Mouse (Mus musculus) heart, postnatal 14 days (tissue): ENCODE results near the gene Gch1. TPM values are rescaled to one million over a fixed set of nuclear protein-coding genes. Genes with fewer than 3 reads are reported as not detected.

Experiments used
- DNase-seq, 2 experiments: peaks; one replicate each; pipeline ENCODE4 v3.0.0; 2021 to 2022
- intact Hi-C: fragments of 180-260 bp; cut with DNase I; formaldehyde crosslinking; loops from one replicate; pipeline ENCODE4 v1.15.1; 2025
- long read RNA-seq, 2 experiments: library from polyadenylated mRNA; stranded (forward); transcript quantifications; one replicate each; pipeline ENCODE4 v2.0.0; 2021
- total RNA-seq, 2 experiments: library from RNA; stranded (reverse); gene quantifications; 2 replicates each; pipeline ENCODE4 v1.2.3; 2021

The Gch1 gene
- total RNA-seq, result 1 to 10 TPM; 8.0 to 8.1 TPM
- long read RNA-seq, experiment 1, transcript Gch1-201 (6 exons, 2,775 nt), result major isoform, 25 of 25 reads
- long read RNA-seq, experiment 1, partial matches to known transcripts, result 0 of 25 reads
- long read RNA-seq, experiment 1, other reads (novel, unspliced or antisense), result 0 of 25 reads
- long read RNA-seq, experiment 2, transcript Gch1-201 (6 exons, 2,775 nt), result major isoform, 18 of 19 reads
- long read RNA-seq, experiment 2, partial matches to known transcripts, result 0 of 19 reads
- long read RNA-seq, experiment 2, other reads (novel, unspliced or antisense), result 1 of 19 reads

GRCm38 (mm10) chr14:47188848-47189634 is at the start of gene Gch1:
Gene Gch1, minus strand, starts transcription at chr14:47189413.
- intact Hi-C loops, result loop anchor here (5.0 kb wide), 3 partner anchors 97 to 307 kb away; partner anchors contain the start of gene Samd4
- DNase-seq, result peak; percentile 84 to 85

- intact Hi-C loops, result no loop called here
- DNase-seq, result no peak
These were observed 48.1 kb upstream of the Gch1 start for GRCm38 (mm10) chr14:47237286-47237685.

GRCm38 (mm10) chr14:47236491-47236890 is 47.3 kb upstream of the Gch1 start:
- intact Hi-C loops, result no loop called here

GRCm38 (mm10) chr14:47234526-47235250 is 45.5 kb upstream of the Gch1 start:
- intact Hi-C loops, result no loop called here
- no peak for DNase-seq

More at GRCm38 (mm10) chr14:47236491-47236890, 47.3 kb upstream of the Gch1 start:
- no peak for DNase-seq

GRCm38 (mm10) chr14:47234032-47234431 is 44.8 kb upstream of the Gch1 start:
- intact Hi-C loops, result no loop called here
- DNase-seq, result no peak

GRCm38 (mm10) chr14:47233602-47234001 is 44.4 kb upstream of the Gch1 start:
- DNase-seq, result no peak
- intact Hi-C loops, result no loop called here

GRCm38 (mm10) chr14:47229796-47230376 is 40.7 kb upstream of the Gch1 start:
- intact Hi-C loops, result no loop called here

GRCm38 (mm10) chr14:47225931-47226330 is 36.7 kb upstream of the Gch1 start:
- DNase-seq, result no peak

More at GRCm38 (mm10) chr14:47229796-47230376, 40.7 kb upstream of the Gch1 start:
- DNase-seq, result no peak

GRCm38 (mm10) chr14:47224476-47225325 is 35.5 kb upstream of the Gch1 start:
- no peak for DNase-seq
- intact Hi-C loops, result no loop called here

More at GRCm38 (mm10) chr14:47225931-47226330, 36.7 kb upstream of the Gch1 start:
- intact Hi-C loops, result no loop called here

GRCm38 (mm10) chr14:47222631-47223450 is 33.6 kb upstream of the Gch1 start:
- intact Hi-C loops, result no loop called here
- no peak for DNase-seq

GRCm38 (mm10) chr14:47221567-47221966 is 32.4 kb upstream of the Gch1 start:
- intact Hi-C loops, result no loop called here
- DNase-seq, result no peak

- intact Hi-C loops, result no loop called here
- no peak for DNase-seq
These were observed 31.2 kb upstream of the Gch1 start for GRCm38 (mm10) chr14:47220231-47221025.

GRCm38 (mm10) chr14:47218766-47219606 is 29.8 kb upstream of the Gch1 start:
- intact Hi-C loops, result no loop called here
- DNase-seq, result no peak

- DNase-seq, result no peak
- intact Hi-C loops, result no loop called here
These were observed 27.3 kb upstream of the Gch1 start for GRCm38 (mm10) chr14:47216541-47216940.

GRCm38 (mm10) chr14:47214367-47214766 is 25.2 kb upstream of the Gch1 start:
- intact Hi-C loops, result no loop called here
- DNase-seq, result no peak

- intact Hi-C loops, result no loop called here
- DNase-seq, result no peak
These were observed 24.1 kb upstream of the Gch1 start for GRCm38 (mm10) chr14:47213305-47213704.

GRCm38 (mm10) chr14:47209669-47210164 is 20.5 kb upstream of the Gch1 start:
- intact Hi-C loops, result no loop called here
- no peak for DNase-seq
